Mouse (Mus musculus) thymus, adult 2 months (tissue): ENCODE measurements at regions not wholly inside any gene's neighbourhood (a gene's known extent, or its start where the extent isn't known, plus 50 kb on each side); places are given as distances from the start of the nearest gene placed in this dataset.

ENCODE experiments used
- DNase-seq: peaks from one replicate; pipeline ENCODE4 v3.0.0; 2021
- H3K27ac ChIP-seq: fragments of 200-500 bp; 2 replicates; pipeline ENCODE4 v1.5.1; 2012; ENCODE audit warnings: low read length, control low read depth; ENCODE audit not compliant: control insufficient read depth, insufficient read depth
- H3K27me3 ChIP-seq: fragments of 200-500 bp; 2 replicates; pipeline ENCODE4 v1.6.1; 2012; ENCODE audit warnings: mild to moderate bottlenecking, low read length, moderate library complexity, mixed read lengths; ENCODE audit not compliant: control insufficient read depth, insufficient read depth
- H3K36me3 ChIP-seq: fragments of 200-500 bp; 2 replicates; pipeline ENCODE4 v1.6.1; 2012; ENCODE audit warnings: mild to moderate bottlenecking, low read length, moderate library complexity; ENCODE audit not compliant: control insufficient read depth, insufficient read depth
- H3K4me1 ChIP-seq: fragments of 200-500 bp; replicated peaks from 2 replicates; pipeline ENCODE4 v1.6.1; 2012; ENCODE audit warnings: low read length; ENCODE audit not compliant: control insufficient read depth, insufficient read depth
- H3K4me3 ChIP-seq: fragments of 200-500 bp; 2 replicates; pipeline ENCODE4 v1.5.1; 2012; ENCODE audit warnings: mild to moderate bottlenecking, low read length, control low read depth, moderate library complexity; ENCODE audit not compliant: control insufficient read depth, insufficient read depth
- CTCF ChIP-seq: fragments of 200-500 bp; IDR thresholded peaks from 2 replicates; pipeline ENCODE4 v1.5.1; 2012; ENCODE audit warnings: mild to moderate bottlenecking, control low read depth, low read length, moderate library complexity, borderline replicate concordance; ENCODE audit not compliant: control insufficient read depth, poor library complexity, insufficient read depth; ENCODE audit errors: extremely low read depth
- POLR2A ChIP-seq: fragments of 200-500 bp; IDR thresholded peaks from 2 replicates; pipeline ENCODE4 v1.6.1; 2012; ENCODE audit warnings: mild to moderate bottlenecking, low read length, control low read depth, moderate library complexity; ENCODE audit not compliant: control insufficient read depth, poor library complexity, insufficient read depth; ENCODE audit errors: extremely low read depth
- WGBS: fragments of 180-500 bp; shearing (Covaris S2); methylation state at CpG from one replicate; pipeline ENCODE4 v1.1.7; 2018; 5-methylcytosine and 5-hydroxymethylcytosine counted together

DNA sequence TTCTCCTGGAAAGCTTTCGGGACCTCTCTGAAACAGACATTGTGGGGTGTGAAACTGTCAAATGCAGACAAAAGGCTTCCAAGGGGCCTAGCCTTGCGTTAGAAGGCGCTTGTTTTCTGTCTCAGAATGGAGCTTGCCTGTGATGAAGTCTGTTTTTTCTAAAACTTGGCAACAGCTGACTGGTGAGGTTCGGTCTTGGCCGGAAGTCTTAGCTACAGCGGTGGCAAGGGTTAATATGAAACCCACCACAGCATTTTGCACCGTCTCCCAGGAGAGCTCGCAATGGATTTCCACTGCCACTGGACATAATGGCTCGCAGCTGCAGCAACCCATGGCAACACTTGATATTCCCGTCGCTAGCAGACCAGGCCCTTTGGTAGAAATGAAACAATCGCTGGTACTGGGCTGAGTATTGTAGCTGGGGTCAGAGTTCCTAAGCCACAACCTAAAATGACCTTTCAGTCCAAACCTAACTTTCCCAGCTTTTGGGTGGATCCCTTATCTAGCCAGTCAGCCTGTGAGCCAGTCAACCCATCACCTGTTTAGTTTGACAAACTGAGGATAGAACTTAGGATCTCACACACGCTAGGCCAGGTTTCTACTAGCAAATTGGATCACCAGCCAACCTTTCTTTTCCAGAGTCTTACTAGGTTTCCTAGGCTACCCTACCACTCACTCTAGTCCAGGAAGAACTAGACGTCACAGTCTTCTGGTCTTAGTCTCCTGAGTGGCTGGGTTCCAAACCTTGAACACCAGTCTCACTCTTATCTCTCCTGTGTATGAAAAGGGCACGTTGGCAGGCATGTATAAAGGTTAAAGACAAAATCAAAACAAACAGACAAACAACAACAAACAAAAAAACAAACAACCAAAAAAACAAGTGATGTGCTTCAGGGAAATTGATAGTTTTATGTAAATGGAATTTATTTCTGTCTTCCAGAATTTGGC lies 592.7 kb downstream of the Kcnj2 start:
- TF ChIP-seq POLR2A (no peak), CTCF (no peak)
- no peak overlapping the region for H3K27ac ChIP-seq
- WGBS = 88% methylated on average over 15 of the region's 15 CpGs

DNA sequence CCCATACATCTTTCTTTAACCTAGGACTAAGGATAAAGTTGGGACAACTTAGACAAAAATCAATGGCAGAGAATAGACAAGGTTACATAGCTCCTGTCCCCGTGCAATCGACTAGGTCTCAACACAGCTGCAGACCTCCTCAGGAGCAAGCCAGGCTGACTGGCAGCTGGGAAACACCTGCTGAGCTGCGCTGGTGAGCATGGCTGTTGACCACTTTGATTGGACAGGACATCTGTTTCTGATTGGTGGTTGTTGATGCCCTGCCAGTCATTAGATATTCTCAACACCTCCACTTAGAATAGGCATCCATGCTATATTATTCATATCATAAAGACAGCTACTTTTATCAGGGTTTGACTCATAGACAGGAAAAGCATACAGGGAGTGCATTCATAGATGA lies 597.3 kb downstream of the Kcnj2 start:
- H3K4me3 ChIP-seq = no peak overlapping the region
- no peaks in the 10 kb centered on the region for H3K27me3 ChIP-seq
- no peak overlapping the region for H3K27ac ChIP-seq
- 89% methylated on average over 3 of the region's 3 CpGs for WGBS
- TF ChIP-seq POLR2A (no peak), CTCF (no peak)
- DNase-seq = no peak
- H3K36me3 ChIP-seq = no peaks in the 10 kb centered on the region
- no peaks in the 10 kb centered on the region for H3K4me1 ChIP-seq

More for the DNA sequence above, 592.7 kb downstream of the Kcnj2 start:
- DNase-seq = no peak
- no peaks in the 10 kb centered on the region for H3K36me3 ChIP-seq
- H3K4me3 ChIP-seq = no peak overlapping the region
- H3K4me1 ChIP-seq = no peaks in the 10 kb centered on the region
- H3K27me3 ChIP-seq = no peaks in the 10 kb centered on the region

DNA sequence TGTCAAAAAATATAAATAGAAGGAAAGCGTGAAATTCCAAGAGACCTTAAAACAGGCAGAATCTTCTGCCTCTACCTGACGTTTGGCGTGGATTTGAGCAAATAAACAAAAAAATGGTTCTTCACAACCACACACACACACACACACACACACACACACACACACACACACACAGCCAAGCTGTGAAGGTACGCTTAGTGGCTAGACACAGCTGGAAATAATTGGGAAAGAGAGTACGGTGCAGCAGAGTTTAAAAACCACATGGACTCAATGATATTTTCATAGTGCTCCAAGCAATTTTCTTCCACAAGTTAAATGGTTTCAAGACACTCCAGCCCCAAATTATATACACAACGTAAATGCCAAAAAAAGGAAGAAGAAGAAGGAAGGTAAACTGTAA lies 600.4 kb downstream of the Kcnj2 start:
- no peak overlapping the region for H3K27ac ChIP-seq
- 81% methylated on average over 6 of the region's 6 CpGs for WGBS
- no peak for DNase-seq

DNA sequence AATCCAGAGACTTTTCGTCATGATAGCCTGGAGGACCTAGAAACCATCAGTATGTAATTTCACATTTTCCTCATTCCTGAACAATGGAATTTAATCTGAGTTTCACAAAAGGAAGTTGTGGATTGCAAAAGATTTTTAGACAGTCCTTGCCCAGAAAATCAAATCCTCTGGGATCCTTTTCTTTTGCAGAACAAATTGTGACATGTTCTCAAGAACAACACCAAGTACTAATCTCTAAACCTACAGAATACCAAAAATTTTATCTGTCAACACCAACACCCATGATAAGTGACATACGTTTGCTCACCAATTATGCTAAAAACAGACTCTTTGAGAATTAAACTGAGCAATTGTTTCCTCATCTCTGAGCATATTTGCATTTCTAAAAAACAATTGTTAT lies 605.9 kb downstream of the Kcnj2 start:
- DNase-seq = no peak
- TF ChIP-seq CTCF (no peak), POLR2A (no peak)
- H3K36me3 ChIP-seq = no peaks in the 10 kb centered on the region
- no peak overlapping the region for H3K27ac ChIP-seq
- H3K4me3 ChIP-seq = no peak overlapping the region
- WGBS = 88% methylated on average over 2 of the region's 2 CpGs
- no peaks in the 10 kb centered on the region for H3K4me1 ChIP-seq
- H3K27me3 ChIP-seq = no peaks in the 10 kb centered on the region

More for the DNA sequence above, 600.4 kb downstream of the Kcnj2 start:
- Histone ChIP-seq H3K4me1 (no peaks in the 10 kb centered on the region), H3K27me3 (no peaks in the 10 kb centered on the region), H3K36me3 (no peaks in the 10 kb centered on the region), H3K4me3 (no peak overlapping the region)
- TF ChIP-seq POLR2A = no peak
- TF ChIP-seq CTCF = no peak

DNA sequence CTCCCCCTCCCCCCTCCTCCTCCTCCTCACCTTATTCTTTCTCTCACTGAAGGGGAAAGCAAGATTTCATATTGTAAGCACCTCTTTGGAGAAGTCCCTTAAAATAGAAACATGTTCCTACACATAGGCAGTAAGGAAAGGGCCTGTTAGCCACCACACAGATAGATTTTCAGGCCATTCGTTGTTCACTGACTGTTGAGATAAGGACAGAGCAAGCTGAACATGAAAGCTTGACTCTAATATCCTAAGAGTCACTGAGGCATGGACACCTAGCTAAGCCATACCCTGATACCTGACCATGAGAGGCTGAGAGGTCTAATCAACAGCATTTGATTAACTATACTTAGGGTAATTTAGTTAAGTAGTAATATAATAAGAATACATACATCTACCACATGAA lies 609.7 kb downstream of the Kcnj2 start:
- no peaks in the 10 kb centered on the region for H3K4me1 ChIP-seq
- H3K27ac ChIP-seq = no peak overlapping the region
- H3K27me3 ChIP-seq = no peaks in the 10 kb centered on the region
- DNase-seq = no peak
- no peak for TF ChIP-seq CTCF
- TF ChIP-seq POLR2A = no peak
- H3K4me3 ChIP-seq = no peak overlapping the region
- no peaks in the 10 kb centered on the region for H3K36me3 ChIP-seq
- WGBS = 53% methylated on average over 1 of the region's 1 CpGs

DNA sequence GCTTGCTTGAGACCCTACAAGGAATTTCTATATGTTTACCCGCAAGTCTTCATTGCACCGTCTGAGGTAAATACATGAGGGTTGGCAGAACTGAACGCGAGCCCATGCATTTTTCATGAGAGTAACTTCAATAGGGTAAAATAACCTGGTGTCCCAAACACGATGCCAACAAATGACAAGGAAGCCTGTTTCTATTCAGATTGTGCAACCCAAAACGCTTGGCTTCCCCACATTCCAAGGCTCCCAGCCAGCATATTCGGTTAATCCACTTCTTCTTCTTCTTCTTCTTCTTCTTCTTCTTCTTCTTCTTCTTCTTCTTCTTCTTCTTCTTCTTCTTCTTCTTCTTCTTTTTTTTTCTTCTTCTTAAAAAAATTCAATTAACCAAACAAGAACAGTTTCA lies 616.4 kb downstream of the Kcnj2 start:
- Histone ChIP-seq H3K27me3 (no peaks in the 10 kb centered on the region), H3K36me3 (no peaks in the 10 kb centered on the region), H3K27ac (no peak overlapping the region), H3K4me1 (no peaks in the 10 kb centered on the region), H3K4me3 (no peak overlapping the region)
- no peak for DNase-seq
- 92% methylated on average over 7 of the region's 7 CpGs for WGBS
- no peak for TF ChIP-seq CTCF
- no peak for TF ChIP-seq POLR2A
